Mouse (Mus musculus): Measurements from ENCODE around the gene Ttc39b.
A peak's percentile ranks its signal among the peaks of the same experiment; 100 is the strongest.

Gene Ttc39b

DNA sequence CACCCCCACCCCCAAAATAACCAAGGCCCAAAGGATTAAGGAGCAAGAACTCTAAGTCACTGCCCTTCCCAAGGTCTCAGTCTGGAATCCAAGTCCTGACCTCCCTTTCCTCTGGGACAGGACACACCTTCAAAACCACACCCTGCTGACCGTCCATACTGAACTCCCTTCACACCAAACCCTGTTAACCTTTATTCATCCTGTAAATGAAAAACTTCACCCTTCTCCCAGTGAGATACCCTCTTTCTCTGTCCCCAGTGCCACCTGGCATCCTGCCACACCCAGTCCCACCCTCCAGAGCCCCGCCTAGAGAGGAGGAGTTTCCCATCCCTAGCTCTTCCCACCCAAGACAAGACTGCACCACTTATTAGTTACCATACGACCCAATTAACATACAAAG, 7.3 kb downstream of the Ttc39b start:
- no peak for DNase-seq

DNA sequence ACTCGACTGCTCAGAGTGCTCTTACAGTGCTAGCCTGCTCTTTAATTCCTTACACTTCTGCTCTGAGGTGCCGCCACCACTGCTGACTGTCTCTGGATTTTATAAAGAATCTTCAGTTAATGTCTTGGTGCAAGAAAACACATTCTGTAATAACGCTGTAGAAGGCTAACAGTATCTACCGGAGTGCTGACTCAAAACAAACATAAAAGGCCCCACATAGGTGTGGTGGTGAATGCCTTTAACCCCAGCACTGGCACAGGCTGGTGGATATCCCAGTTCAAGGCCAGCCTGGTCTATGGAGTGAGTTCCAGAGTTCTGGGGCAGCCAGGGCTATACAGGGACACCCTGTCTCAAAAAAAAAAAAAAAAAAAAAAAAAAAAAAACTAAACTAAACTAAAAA, 8.1 kb downstream of the Ttc39b start:
- no peak for DNase-seq

DNA sequence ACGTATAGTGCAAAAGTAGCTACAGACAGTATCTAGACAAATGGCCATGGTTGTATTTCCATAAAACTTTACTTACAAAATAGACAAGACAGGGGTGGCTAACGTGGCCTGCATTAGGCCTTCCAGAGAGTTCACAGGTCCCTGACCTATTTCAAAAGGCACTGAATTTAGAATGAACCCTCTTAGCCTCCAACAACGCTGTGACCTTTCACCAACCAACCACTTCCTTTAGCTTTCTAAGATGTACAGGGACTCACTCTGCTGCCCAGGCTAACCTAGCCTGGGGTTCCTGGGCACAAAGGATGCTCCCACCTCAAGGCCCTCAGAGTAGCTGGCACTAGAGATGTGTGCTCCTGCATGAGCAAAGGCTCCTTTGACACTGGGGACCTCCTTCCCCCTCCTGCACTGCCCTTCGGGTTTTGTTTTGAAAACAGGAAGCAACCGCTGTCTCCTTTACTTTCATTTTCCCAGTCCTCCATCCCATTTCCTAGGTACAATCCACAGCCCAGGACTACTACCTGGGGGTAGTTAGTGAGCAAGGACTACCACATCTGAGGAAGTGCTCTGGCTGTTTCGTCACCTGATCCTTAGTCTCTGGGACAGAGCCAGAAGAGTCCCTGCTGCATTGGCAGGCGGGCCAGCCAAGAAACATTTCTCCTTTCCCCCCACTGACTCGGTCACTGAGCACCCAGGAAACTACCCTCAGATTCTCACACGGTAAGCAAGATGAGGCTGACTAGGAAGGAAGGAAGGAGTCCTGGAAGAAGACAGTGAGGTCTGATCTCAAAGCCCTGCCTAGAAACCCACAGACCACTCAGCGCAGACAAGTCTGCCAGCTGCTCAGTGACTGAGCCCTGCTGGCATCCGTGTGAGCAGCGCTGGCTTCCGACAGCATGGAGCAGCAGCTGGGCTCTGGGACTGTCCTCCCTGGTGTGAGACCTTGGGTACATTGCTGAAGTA, 8.9 kb downstream of the Ttc39b start:
- DNase-seq = no peak

DNA sequence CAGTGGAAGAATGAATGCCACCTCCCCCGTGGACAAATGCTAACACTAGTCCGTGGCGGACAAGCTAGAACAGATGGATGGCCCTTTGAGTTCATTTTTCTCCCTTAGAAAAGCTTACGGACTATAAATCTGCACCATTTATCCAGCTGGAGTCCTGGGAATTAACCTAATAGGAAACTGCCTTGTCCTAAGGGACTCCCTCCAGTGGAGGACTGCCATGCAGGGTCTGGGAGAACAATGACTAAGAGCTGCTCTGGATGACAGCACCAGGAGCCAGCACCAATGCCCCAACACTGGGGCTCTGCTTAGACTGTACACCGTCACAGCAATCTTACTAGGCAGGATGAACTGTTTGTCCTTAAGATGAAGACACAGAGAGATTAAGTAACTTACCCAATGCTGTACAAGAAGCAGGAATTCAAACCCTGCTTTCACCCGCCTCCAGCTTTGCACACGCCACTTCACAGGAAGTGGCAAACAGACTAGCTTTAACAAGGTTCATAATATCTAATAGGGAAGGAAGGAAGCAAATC, 9.7 kb downstream of the Ttc39b start:
- peak; percentile 31 for DNase-seq

DNA sequence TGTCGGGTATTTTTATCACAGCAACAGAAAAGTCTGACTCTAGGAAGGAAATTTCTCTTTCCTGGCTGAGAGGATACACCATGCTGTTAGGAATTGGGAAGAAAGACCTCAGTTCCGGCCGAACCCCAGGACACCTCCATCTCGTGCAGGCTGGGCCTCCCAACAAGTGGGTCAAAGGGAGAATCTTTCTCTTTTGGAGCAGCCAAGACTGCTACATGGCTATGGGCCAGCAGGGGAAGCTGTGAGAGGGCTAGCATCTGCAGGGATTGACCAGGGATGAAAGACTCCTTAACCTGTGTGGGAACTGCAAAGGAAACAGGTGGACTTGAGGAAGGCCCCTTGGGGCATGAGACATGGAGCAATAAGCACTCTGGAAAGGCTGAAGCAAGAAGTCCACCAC, 11.7 kb downstream of the Ttc39b start:
- no peak for DNase-seq

DNA sequence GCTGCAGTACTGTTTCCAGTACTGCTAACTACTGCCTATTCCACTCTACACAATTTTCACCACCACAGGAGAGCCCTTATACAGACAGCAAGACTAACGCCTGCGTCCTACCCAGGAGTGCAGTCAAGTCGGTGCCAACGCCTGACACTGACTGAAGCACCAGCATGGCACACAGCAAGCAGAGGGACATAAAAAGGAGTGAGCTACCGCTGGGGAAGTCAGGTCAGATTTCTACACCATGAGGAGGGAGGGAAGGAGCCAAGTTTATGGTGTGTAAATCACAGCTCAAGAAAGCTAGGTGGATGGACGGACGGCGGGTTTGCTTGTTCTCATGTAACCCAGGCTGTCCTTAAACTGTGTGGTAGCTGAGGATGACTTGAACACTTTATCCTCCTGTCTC, 12.6 kb downstream of the Ttc39b start:
- no peak for DNase-seq

DNA sequence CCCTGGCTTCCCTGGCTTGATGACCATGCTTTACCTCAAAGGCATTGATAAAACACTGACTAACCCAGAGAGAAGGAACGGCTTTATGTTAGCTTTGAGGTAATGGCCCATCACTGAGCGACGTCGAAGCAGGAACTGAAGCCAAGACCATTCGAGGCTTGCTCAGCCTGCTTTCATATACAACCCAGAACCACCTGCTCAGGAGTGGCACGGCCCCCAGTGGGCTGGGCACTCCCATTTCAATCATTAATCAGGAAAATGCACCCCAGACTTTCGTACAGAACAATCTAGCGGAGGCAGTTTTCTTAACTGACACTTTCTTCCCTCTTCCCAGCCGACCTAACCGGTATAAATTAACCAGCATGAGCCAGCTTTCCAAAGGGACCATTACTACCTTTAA, 13.1 kb downstream of the Ttc39b start:
- DNase-seq = no peak

DNA sequence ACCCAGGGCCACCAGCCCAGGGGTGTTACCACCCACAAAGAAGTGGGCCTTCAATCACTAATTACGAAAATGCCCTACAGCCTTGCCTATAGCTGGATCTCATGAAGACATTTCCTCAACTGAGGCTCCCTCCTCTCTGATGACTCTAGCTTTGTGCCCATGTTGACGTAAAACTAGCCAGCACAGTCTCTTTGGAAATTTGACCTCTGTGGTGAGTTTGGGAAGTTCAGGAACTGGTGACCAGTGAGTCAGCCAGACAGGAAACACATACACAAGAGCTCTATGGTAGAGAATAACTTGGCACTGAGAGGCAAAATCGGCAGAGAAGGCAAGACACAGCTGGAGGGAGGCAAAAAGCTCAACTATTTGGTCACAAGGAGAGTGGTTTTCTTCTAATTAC, 15.1 kb downstream of the Ttc39b start:
- DNase-seq = no peak

DNA sequence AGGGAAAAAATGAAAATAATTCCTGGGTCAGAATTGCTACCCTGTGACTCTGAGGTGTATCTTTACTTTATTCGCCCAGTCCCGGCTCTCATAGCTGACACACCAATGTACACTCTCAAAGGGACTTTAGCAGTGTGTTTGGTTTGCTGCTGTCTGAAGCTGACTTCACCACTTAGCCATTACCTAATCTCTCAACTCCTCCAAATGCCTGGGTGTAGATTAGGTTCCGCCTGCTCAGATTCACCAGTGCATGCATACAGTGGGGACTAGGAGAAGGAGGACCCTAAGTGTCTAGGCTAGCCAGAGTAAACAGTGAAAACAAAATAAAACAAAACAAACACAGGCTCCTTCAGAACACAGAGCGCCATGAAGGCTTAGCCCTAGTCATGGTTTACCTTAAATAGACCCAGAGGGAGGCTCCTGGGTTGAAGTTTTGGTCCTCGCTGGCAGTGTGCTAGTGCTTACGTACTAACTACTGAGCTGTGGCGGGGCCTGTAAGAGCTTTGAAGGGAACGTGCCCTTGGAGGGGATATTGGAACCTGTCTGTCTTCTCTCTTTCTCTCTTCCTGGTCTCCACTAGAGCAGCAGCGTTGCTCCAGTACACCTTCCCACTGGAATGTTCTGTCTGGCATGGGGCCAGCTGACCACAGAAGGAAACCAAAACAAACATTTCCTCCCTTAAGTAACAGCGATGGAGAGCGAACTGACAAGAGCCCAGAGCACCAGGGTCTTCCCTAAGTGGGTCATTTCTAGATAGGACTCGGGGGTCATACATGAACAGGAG, 16.2 kb downstream of the Ttc39b start:
- DNase-seq = no peak

DNA sequence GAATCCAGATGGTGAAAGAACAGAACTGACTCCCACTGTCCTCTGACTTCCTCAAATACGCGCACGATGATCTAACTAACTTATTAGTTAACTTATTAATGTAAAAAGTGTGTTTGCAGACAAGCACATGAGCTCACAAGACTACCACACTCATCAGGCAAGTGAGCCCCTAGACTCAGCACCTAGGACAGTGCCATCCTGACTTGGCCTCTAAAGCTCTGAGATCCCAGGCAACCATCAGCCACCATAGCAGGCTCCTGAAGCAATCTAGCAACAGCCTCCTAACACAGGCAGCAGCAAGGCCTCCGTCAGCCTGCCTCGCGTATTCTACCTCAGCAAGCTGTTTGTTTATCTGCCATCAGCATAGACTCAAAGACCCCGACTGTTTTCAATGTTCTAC, 17.2 kb downstream of the Ttc39b start:
- DNase-seq = peak; percentile 33

DNA sequence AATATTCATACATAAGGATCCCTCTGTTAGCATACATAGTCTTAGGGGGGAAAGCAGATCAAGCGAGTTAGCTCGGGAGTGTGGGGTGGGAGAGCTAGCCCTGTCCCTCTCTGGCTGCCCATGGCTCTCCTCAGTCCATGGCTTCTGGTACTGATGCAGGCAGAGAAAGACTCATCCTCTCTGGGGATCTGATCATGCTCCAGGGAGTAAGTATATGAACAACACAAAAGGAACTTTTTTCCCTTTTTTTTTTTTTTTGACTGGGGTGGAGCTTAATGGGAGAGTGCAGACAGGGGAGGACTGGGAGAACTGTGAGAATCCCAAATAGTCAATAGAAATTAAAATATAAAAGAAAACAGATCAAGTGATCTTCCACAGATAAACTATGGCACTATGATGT, 19.0 kb downstream of the Ttc39b start:
- DNase-seq = no peak

DNA sequence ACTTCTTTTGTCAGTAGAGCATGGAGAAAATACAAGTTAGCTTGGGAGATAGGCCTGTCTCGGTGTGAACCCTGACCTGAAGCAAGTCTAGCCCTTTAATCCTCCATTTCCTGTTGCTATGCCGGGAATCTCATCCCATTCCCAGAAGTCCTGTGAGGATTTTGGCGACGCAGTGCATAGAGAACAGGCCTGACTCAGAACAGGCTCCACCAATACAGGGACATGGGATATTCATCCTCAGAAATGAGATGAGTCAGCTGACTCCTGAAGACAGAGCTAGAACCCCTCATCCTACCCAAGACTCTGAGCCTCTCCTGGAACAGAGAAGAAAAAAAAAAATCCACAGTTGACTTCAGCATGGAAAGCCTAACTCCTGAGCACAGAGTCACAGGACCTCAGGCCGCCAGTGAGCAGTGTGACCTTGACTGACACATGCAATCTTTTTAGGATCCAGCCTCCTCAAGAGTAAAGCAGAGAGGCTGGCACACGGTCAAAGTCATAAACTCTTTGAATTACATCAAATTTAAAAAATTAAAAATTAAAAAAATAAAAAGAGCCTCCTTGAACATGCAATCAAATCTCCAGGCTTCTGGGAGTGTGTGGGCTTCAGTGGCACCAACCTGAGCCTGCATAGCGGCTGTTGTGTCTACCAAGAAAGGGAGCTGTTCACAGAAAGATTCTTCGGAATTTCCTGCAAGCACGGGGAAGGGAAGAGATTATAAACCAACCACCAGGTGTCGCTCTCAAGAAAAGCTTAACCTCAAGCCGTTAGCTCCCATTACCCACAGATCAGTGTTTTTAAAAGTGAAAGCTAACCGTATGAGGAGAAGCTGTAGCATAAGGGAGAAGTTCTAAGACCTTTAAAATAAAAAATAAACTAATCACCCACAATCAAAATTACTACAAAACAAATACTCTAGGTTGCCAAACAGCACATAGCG, 20.9 kb downstream of the Ttc39b start:
- peak; percentile 89 for DNase-seq

DNA sequence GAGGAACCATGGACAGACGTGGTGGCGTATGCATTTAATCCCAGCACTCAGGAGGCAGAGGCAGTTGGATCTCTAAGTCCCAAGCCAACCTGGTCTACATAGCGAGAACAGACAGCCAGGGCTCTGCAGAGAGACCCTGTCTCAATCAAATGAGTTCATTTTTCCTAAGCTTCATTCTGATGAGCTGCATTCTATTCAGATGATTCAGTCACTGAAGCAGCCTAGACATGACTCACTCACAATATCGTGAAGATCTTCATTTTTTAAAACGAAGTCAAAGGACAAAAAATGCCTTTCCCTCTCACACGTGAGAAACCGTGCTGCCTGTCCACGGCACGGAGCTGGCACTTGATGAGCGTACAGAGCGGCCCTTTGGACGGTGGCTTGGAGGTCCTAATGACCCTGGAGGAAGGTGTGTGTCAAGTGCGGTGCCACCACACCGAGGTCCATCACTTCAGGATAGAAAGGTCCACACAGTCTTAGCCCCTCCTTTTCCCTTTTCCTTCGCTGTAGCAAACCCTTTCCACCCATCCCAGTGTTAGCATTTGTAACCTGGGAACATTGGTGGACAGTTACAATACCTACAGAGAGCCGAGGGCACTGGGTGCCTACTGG, 21.8 kb downstream of the Ttc39b start:
- DNase-seq = no peak

DNA sequence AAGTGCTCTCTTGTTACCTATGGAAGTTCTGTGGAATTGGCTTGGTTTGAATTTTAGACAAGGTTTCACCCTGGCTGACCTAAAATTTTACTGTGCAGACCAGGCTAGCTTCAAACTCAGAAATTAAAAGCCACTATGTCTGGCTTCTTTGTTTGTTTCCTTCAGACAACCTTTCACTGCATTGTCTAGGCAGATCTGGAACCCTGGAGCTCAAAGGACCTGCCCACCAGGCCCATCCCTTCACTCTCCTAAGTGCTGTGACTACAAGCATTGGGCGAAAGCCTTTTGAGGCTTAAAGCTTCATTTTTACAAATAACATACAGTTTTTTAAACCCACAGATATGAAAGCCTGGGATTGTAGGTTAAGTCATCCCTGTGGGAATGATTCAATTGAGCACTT, 22.3 kb downstream of the Ttc39b start:
- no peak for DNase-seq

DNA sequence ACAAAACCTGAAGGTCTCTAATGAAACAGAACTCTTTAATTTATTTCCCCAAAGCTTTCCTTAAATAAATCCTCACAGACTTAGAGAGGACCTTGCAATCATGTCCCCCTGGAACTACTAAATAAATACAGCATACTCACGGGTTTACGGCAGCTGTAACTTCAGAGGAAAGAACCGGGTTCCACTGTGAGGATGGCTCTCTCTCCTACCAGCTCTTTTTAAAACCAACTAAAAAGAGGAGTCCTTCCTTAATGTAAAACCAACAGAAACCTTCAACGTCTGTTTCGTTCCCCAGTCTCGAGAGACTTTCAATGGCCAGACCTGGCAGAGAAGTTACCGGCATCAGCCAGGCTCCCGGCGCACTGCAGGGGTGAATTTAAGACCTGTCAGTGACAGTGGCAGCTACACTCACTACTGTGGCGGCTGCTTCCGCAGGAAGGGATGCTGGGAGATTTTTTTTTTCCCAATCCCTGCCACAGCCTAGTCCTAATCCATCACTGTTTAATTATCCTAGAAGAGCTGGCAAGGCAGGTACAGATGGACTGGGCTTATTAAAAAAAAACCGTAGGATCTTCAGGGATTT, 39.2 kb downstream of the Ttc39b start:
- DNase-seq = peak; percentile 73

DNA sequence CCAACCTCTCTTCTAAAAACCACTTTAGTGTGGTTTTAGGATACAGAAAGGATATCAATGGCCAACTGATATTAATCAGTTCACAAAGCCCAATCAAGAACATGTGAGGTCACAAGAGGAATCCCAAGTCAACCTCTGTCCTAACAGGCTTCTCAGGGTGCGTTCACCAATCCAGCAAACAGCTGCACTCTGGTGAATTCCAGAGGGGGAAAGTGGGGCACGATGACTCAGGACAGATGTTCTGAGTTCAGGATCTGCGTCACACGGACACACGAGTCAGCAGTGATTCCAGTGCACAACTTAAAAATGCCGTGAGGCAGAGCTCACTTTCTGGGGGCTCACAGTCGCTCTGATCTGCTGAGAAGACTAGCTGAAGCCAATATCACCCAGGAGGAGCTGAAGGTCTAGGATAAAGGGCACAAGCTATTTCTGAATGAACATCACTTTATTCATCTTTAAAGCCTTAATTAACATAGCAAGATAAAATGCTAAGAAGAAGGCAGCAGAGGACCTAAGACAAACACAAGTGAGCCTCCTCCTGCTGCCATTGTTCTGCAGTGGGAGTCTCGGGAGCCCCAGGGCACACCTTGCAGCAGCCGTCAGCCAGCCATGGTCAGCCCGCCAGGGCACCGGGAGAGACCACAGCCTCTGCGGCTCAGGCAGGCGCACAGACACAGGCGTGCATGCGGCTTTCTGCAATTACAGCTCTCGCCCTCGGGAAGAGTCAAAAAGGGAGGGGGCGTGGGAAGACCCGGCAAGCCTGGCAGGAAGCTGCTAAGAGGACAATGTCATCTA, 39.9 kb downstream of the Ttc39b start:
- peak; percentile 79 for DNase-seq

DNA sequence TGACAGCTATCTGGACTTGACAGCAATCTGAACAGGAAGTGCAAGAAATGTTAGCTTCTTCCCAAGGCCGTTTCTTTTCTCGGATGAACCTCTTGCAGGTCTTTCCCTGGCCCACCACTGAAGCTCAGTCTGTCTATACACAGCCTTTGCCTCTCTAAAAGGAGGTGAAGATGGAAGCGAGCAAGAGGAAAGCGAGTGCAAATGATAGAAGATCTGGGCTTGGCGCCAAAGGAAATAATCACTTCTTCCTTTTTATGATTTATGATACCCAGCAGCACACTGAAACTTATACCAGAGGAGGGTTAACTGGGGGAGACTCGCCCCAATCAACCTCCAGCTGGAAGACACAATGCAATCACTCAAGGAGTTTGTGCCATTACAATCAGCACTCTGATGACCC, 41.6 kb downstream of the Ttc39b start:
- no peak for DNase-seq

DNA sequence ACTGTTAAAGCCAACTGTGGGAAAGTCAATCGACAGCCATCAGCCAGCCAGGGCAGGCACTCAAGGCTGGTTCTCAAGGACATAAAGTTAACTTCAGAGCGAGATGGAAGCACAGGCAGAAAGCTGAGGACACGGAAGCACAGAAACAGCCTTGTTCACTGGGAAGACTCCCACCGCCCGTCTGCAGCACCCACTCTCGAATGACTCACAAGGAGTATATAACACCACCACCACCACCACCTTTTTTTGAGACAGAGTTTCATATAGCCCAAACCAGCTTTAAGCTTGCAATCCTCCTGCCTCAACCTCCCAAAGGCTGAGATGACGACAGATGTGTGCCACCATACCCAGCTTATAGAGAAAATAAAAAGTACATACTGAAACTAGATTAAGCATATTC, 44.8 kb downstream of the Ttc39b start:
- no peak for DNase-seq

DNA sequence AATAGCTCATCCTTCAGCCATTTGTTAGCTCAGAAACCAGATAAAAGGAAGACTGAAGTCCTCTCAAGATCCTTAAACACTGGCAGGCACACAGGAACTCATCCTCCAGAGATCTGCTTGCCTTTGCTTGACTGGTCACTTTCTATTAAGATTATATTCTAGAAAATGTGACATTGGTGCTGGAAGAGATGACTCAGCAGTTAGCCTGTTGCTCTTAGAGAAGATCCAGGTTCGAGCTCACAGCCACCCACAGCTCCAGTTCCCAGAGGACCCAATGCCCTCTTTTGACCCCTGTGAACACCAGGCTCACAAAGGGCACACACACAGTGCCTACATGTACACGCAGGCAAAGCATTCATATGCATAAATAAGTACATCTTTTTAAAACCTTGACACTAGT, 49.8 kb downstream of the Ttc39b start:
- no peak for DNase-seq

DNA sequence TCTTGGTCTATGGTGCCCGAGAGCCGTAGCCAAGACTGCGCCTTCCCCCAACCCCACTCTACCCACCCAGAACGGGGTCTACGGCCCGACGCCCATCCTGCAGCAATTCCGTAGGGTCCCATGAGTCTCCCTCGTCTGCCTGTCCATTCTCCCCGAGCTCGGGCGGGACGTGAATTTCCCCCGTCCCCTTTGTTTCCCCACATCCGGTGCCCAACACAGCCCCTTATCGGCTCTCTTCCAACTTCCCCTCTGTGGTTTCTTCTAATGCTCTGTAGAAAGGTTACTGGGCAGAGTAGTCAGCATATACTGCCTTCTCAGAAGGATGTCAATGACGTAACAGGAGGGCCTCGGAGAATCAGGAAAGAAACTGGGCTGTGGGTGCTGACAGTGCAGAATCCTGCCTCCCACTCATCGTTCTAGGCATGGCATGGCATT, 50.4 kb downstream of the Ttc39b start:
- no peak for DNase-seq

Data from embryo, embryonic 11 days (tissue).